Mouse (Mus musculus) kidney, embryonic 14.5 days (tissue): ENCODE measurements around the gene Mtus2. TPM values are rescaled to one million over a fixed set of nuclear protein-coding genes. Genes with fewer than 3 reads are reported as not detected.
"Not testable (repeated sequence)": the region's sequence is repeated elsewhere in the genome, so short reads cannot be mapped to it uniquely, and the experiment has no call there.

ENCODE experiments used
- ATAC-seq: fragments of 200-750 bp; cut with Nextera tagmentation; 2 replicates; pipeline ENCODE4 v1.8.0; 2017; ENCODE audit warnings: moderate number of reproducible peaks, mild to moderate bottlenecking, moderate TSS enrichment, moderate library complexity; ENCODE audit not compliant: low FRiP score, low TSS enrichment
- H3K27ac ChIP-seq: fragments of 300-500 bp; sonication (generic); 2 replicates; pipeline ENCODE4 v1.5.1; 2014; ENCODE audit warnings: low read depth, mild to moderate bottlenecking, low read length, moderate library complexity, mixed read lengths
- H3K27me3 ChIP-seq: fragments of 300-500 bp; sonication (generic); 2 replicates; pipeline ENCODE4 v1.6.1; 2014; ENCODE audit warnings: mild to moderate bottlenecking, low read length; ENCODE audit not compliant: control insufficient read depth, insufficient read depth
- H3K36me3 ChIP-seq: fragments of 300-500 bp; sonication (generic); 2 replicates; pipeline ENCODE4 v1.6.1; 2014; ENCODE audit warnings: low read length, mixed read lengths; ENCODE audit not compliant: control insufficient read depth, insufficient read depth
- H3K4me1 ChIP-seq: fragments of 300-500 bp; sonication (generic); 2 replicates; pipeline ENCODE4 v1.6.1; 2014; ENCODE audit warnings: low read length, mixed read lengths; ENCODE audit not compliant: control insufficient read depth, insufficient read depth
- H3K4me2 ChIP-seq: fragments of 300-500 bp; sonication (generic); replicated peaks from 2 replicates; pipeline ENCODE4 v1.6.1; 2014; ENCODE audit warnings: low read depth, mild to moderate bottlenecking, low read length
- H3K4me3 ChIP-seq: fragments of 300-500 bp; sonication (generic); 2 replicates; pipeline ENCODE4 v1.5.1; 2014; ENCODE audit warnings: mild to moderate bottlenecking, low read length
- H3K9ac ChIP-seq: fragments of 300-500 bp; sonication (generic); 2 replicates; pipeline ENCODE4 v1.6.1; 2014; ENCODE audit warnings: low read depth, mild to moderate bottlenecking, low read length, moderate library complexity
- H3K9me3 ChIP-seq: fragments of 300-500 bp; sonication (generic); 2 replicates; pipeline ENCODE4 v1.6.1; 2016; ENCODE audit warnings: low read length; ENCODE audit not compliant: control insufficient read depth
- WGBS: fragments of 180-500 bp; shearing (Covaris S2); extraction: QIAGEN DNeasy Blood & Tissue Kit; methylation state at CpG from one replicate; pipeline ENCODE4 v1.1.7; 2014; 5-methylcytosine and 5-hydroxymethylcytosine counted together
- polyA plus RNA-seq: library from polyadenylated mRNA; unstranded; fragments of >200 nt; fragmentation: Nextera tagmentation; extraction: Ambion mirVana; gene quantifications from 2 replicates; pipeline ENCODE4 v1.2.1, GENCODE M21; 2014

Gene Mtus2
- polyA plus RNA-seq, 1 experiment from 2014 or later = 2.3 TPM

DNA sequence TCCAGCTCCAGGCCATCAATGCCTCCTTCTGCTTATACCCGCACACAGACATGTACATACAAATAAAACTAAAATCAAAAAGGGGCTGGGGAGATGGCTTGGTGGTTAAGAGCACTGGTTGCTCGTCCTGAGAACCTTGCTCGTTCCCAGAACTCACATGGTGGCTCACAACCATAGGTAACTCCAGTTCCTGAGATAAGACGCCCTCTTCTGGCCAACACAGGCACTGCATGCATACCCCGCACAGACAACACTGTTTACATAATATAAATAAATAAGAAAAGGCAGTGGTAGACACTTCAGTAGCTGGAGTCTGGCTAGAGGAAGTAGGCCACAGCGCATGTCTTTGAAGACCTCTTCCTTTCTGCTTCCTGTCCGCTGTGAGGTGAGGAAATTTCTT, 335.7 kb downstream of the Mtus2 start:
- Histone ChIP-seq H3K9ac (no peak overlapping the region), H3K27me3 (no peaks in the 10 kb centered on the region), H3K36me3 (no peaks in the 10 kb centered on the region), H3K4me3 (no peak overlapping the region), H3K4me1 (no peaks in the 10 kb centered on the region), H3K27ac (no peak overlapping the region), H3K9me3 (no peaks in the 10 kb centered on the region), H3K4me2 (no peak overlapping the region)
- WGBS = 82% methylated on average over 7 of the region's 7 CpGs
- no peak for ATAC-seq

DNA sequence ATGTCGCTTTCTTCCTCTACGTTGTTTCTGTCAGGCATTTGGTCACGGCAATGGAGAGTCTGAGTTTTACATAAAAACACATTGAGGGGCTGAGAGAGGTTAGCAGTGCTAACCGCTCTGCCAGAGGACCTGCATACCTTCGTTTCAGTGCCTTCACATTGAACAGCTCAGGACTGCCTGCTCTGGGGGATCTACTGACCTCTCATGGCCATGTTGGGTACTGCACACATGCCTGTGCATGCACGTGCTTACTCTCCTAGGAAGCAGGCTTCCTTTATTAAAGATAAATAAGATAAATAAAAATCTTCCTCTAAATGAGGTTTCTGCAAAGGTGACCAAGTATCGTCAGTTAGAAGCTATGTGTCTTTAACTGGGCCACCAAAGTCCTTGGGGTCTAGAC, 336.2 kb downstream of the Mtus2 start:
- Histone ChIP-seq H3K4me3 (no peak overlapping the region), H3K4me2 (no peak overlapping the region), H3K36me3 (no peaks in the 10 kb centered on the region), H3K4me1 (no peaks in the 10 kb centered on the region), H3K9ac (no peak overlapping the region), H3K27ac (no peak overlapping the region), H3K9me3 (no peaks in the 10 kb centered on the region), H3K27me3 (no peaks in the 10 kb centered on the region)
- 82% methylated on average over 7 of the region's 7 CpGs for WGBS
- ATAC-seq = no peak

DNA sequence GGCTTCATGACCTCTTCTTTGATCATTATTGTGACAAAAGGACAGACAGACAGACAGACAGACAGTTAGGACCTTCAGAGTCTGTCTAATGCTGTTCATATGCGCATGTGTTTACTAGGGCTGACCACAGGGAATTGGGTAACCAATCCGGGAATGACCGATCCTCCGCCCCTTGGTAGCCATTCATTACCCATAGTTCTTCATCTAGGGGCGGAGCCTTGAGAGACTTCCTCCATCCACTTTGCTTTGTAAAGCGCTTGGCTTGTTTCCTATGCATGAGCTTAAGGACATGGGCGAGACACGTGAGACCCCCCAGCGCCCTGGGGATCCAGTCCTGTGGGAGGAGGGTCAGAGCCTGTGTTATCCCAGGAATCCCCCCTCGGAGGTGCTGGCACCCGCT, 345.8 kb downstream of the Mtus2 start:
- Histone ChIP-seq H3K36me3 (no peaks in the 10 kb centered on the region), H3K9me3 (no peaks in the 10 kb centered on the region), H3K9ac (no peak overlapping the region), H3K4me2 (no peak overlapping the region), H3K4me1 (no peaks in the 10 kb centered on the region), H3K4me3 (no peak overlapping the region), H3K27ac (no peak overlapping the region), H3K27me3 (no peaks in the 10 kb centered on the region)
- ATAC-seq = no peak; the same call in 1 of the 2 replicates
- WGBS = 82% methylated on average over 11 of the region's 11 CpGs

DNA sequence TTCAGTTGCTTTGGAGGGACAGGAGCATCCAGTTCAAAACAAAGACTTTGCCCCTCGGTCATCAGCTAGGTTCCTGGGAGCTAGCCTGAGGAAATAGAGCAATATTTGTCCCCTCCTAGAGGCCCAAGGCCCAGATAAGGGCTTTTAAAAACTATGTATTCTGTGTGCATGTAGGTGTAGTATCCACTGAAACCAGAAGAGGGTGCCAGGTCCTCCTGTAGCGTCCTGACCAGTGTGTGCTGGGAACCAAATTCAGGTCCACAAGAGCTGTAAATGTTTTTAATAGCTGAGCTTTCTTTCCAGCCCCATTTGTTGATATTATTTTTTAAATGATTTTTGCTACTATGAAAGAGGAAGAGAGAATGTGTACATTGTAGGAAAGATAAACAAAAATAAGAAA, 347.0 kb downstream of the Mtus2 start:
- Histone ChIP-seq H3K27ac (no peak overlapping the region), H3K27me3 (no peaks in the 10 kb centered on the region), H3K9me3 (no peaks in the 10 kb centered on the region), H3K4me3 (no peak overlapping the region), H3K4me2 (no peak overlapping the region), H3K9ac (no peak overlapping the region), H3K36me3 (no peaks in the 10 kb centered on the region), H3K4me1 (no peaks in the 10 kb centered on the region)
- no peak for ATAC-seq
- WGBS = 90% methylated on average over 2 of the region's 2 CpGs

DNA sequence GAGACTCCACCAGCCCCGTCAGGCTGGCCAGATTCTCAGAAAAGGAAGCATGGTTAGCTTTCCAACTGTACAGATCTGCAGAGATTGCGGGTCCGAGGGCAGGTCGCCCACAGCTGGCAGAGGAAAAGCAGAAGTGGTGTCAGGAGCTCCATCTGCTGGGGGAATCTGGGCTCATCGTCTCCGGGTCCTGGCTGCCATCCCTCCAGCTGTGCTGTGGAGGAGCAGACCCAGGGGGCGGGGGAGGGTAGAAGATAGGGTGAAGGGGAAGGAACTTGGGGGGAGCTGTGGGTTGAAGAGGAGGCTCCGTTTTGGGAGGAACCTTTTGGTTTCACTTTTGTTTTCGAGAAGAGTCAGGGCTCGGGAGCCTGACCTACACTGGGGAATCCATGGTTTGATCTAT, 353.7 kb downstream of the Mtus2 start:
- Histone ChIP-seq H3K4me2 (no peak overlapping the region), H3K27me3 (no peaks in the 10 kb centered on the region), H3K36me3 (no peaks in the 10 kb centered on the region), H3K9ac (no peak overlapping the region), H3K9me3 (no peaks in the 10 kb centered on the region), H3K4me3 (no peak overlapping the region), H3K4me1 (no peaks in the 10 kb centered on the region), H3K27ac (no peak overlapping the region)
- WGBS = 73% methylated on average over 10 of the region's 10 CpGs
- ATAC-seq = no peak

DNA sequence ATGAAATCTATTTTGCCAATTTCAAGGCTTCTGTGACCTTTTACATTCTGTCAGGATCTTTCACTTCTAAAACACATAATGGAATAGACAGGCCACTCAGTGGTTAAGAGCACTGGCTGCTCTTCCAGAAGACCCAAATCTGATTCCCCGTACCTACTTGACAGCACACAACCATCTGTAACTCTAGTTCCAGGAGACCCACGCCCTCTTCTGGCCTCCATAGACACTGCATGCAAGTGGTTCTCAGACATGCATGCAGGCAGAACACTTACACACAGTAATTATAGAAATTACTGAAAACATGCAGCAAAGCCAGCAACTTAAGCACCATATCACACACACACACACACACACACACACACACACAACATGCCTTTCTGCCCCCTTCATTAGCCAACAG, 355.3 kb downstream of the Mtus2 start:
- Histone ChIP-seq H3K4me1 (no peaks in the 10 kb centered on the region), H3K9me3 (no peaks in the 10 kb centered on the region), H3K4me2 (no peak overlapping the region), H3K27ac (no peak overlapping the region), H3K36me3 (no peaks in the 10 kb centered on the region), H3K9ac (no peak overlapping the region), H3K4me3 (no peak overlapping the region), H3K27me3 (no peaks in the 10 kb centered on the region)
- 63% methylated on average over 2 of the region's 2 CpGs for whole genome bisulfite sequencing
- no peak for ATAC-seq

DNA sequence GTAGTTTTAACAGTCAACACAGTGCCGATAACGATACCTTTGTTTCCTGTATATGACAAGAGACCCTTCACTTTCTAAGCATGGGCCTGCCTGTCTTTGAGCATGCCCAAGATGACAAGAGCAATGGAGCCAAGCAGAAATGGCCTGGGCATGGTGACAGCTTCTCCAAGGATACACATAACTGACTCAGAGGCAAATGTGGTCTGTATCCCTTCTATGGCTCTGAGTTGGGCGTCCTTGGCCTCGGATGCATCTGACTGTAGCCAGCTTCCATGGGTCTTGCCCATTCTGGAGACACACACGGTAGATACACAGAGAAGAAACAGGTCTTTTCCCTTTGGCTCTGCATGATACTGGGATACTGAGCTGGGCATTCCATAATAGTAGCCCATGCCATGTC, 357.8 kb downstream of the Mtus2 start:
- Histone ChIP-seq H3K27ac (no peak overlapping the region), H3K4me3 (no peak overlapping the region), H3K27me3 (no peaks in the 10 kb centered on the region), H3K9ac (no peak overlapping the region), H3K9me3 (no peaks in the 10 kb centered on the region), H3K36me3 (no peaks in the 10 kb centered on the region), H3K4me2 (no peak overlapping the region), H3K4me1 (no peaks in the 10 kb centered on the region)
- WGBS = 90% methylated on average over 5 of the region's 5 CpGs
- ATAC-seq = no peak

DNA sequence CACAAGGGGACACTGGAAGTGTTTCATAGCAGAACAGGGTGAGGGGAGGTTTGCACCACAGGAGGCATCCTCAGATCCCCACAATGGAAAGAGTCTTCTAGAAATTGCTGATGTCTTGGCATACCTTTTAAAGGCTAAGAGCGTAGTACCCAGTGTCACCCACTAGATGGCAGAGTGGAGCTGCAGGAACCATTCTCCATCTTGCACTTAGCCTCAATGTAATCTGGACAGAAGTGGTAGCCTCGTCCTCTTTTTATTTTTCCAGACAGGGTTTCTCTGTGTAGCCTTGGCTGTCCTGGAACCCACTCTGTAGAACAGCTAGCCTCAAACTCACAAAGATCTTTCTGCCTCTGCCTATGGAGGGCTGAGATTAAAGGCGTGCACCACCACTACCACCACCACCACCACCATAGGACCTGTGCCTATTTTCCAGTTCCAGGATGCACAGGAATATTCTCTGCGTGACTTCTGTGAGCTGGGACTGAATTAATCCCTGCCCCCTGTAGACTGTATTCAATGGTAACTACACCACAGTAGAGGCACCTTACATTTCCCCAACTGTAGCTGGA, 368.3 kb downstream of the Mtus2 start:
- H3K36me3 ChIP-seq = no peaks in the 10 kb centered on the region
- H3K27me3 ChIP-seq = no peaks in the 10 kb centered on the region
- no peaks in the 10 kb centered on the region for H3K4me1 ChIP-seq
- no peak for ATAC-seq
- no peak overlapping the region for H3K9ac ChIP-seq
- H3K9me3 ChIP-seq = no peaks in the 10 kb centered on the region
- WGBS = 48% methylated on average over 4 of the region's 4 CpGs
- no peak overlapping the region for H3K4me2 ChIP-seq
- H3K4me3 ChIP-seq = no peak overlapping the region
- H3K27ac ChIP-seq = no peak overlapping the region

DNA sequence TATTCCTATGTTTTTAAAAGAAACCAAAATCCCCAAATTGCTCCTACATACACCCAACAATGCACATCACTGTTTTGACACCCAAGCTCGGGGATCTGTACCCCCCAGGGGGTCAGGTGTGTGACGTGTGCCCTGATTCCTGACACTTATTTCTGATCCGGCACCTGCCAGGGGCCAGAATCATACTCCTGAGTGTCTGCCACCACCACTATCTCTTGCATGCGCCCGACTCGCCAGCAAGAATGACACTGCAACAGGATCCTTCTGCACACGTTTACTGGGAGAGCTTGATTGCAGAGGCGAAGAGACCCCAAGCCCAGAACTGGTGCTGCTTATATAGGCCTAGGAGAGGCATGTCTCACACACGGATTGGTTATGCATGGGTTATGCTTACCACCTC, 369.2 kb downstream of the Mtus2 start:
- H3K9me3 ChIP-seq, ATAC-seq, H3K4me2 ChIP-seq, H3K27me3 ChIP-seq, H3K9ac ChIP-seq, H3K4me1 ChIP-seq, H3K4me3 ChIP-seq, H3K36me3 ChIP-seq, H3K27ac ChIP-seq: not testable (repeated sequence)
- 92% methylated on average over 9 of the region's 9 CpGs for WGBS
